Mouse (Mus musculus) left cerebral cortex, postnatal 10 days (tissue): ENCODE data around the gene Akr1c19. TPM values are rescaled to one million over a fixed set of nuclear protein-coding genes. Genes with fewer than 3 reads are reported as not detected.
"Not testable (repeated sequence)": the region's sequence is repeated elsewhere in the genome, so short reads cannot be mapped to it uniquely, and the experiment has no call there.

ENCODE experiments used
- DNase-seq, 2 experiments: peaks; one replicate each; pipeline ENCODE4 v3.0.0; 2021 to 2022; ENCODE audit warnings: low spot score in 2 of 2, mixed read lengths in 1 of 2; ENCODE audit errors: extremely low spot score in 1 of 2
- intact Hi-C: fragments of 180-260 bp; cut with DNase I; formaldehyde crosslinking; loops from one replicate; pipeline ENCODE4 v1.15.1; 2025
- total RNA-seq, 2 experiments: library from RNA; stranded (reverse); gene quantifications; 2 replicates each; pipeline ENCODE4 v1.2.3; 2021

The Akr1c19 gene
- total RNA-seq, 2 experiments from 2014 or later = 0.28 to 0.30 TPM

DNA sequence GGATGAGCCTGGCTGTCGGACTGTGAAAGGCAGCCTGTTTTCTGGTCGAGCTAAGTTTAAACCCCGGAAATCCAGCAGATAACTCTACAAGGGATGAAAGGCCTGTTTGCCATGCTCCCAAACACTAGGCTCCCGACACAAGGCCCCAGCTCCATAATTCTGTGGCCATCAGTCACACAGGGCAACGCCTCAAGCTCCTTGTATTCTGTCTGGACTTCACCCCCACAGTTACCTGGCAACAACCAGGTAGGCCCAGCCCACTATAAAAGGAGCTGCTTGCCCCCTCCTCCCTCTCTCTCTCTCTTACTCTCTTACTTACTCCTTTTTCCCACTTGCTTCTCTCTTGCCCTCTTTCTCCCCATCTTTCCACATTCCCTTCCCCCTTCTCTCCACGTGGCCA, 28.8 kb downstream of the Akr1c19 start:
- intact Hi-C loops = no loop called here
- no peak for DNase-seq

- DNase-seq = no peak
- intact Hi-C loops = no loop called here
Observed at GRCm38 (mm10) chr13:4264612-4265011, 36.1 kb downstream of the Akr1c19 start.

DNA sequence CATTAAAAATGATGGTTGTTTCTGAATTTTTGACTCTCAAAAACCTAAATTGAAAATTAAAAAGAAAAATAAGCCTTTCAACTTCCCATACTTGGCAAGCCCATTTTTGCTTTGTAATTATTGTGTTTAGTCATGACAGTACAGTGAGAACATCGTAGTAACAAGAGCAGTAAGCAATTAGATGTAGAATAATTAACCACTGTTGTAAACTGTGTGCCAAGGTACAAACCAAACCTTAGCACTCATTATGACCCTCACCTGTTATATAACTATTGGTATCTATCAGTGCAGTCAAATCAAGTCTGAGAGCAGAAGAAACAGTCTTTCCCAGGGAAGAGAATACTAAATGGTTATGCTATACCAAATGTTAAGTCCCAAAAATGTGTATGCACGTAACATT, 36.5 kb downstream of the Akr1c19 start:
- intact Hi-C loops = no loop called here
- DNase-seq = no peak

DNA sequence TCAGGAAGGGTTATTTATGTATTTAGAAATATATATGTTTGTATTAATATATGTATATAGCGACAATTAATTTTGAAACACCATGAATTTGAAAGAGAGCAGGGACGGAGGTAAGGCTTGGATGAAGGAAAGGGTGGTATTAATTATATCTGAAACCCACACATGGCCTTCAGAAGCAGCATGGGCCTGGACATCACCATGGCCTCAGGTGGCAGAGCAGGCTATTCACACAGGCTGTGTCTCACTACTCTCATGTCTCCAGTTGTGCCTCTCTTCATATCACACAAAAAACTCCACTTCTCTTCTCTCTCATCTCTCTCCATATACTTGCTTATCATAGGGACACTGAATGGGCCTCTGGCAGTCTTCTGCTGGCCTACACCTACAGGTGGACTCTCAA, 37.0 kb downstream of the Akr1c19 start:
- intact Hi-C loops, DNase-seq: not testable (repeated sequence)

- no peak for DNase-seq
- intact Hi-C loops = no loop called here
Observed at GRCm38 (mm10) chr13:4270860-4271259, 42.4 kb downstream of the Akr1c19 start.

DNA sequence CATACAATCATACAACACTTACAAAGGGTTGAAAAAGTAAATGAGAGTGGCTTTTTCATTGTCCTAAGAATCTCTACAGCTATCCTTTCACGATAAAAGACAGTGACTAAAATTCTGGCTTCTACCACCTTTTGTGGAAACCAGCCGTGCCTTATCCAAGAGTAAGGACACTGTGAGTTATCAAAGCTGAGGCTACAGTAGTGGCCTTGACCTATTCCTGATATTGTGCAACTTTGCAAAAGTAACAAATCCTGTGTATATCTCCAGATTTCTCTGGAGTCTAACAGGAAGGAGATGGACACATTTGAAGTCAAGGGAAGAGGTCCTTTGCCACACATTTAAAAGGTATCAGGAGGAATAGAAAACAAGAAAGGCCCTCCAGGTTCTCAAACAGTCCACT, 49.0 kb downstream of the Akr1c19 start:
- no peak for DNase-seq
- intact Hi-C loops = no loop called here

DNA sequence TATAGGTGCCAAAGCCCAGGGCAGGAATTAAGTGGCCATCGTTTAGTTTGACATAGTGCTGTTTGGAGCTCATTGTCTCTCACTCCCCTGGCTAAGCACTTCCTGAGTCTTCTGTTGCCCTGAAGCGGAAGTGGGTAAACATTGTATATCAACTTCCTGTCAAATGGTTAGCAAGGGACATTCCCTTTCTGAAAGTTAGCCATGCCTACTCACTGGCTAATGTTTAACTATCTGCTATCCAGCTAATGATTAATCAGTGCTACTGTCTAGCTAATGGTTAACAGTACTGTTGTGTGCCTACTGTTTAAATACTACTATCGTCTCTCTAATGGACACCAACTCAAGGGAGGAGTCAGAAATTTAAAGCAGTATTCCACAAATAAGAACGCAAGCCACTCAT, 50.8 kb downstream of the Akr1c19 start, which contains the start of gene Akr1c12:
Gene Akr1c12, minus strand, starts transcription at position 150 of the 400 bp plus-strand sequence.
- no peak for DNase-seq
- intact Hi-C loops = no loop called here

DNA sequence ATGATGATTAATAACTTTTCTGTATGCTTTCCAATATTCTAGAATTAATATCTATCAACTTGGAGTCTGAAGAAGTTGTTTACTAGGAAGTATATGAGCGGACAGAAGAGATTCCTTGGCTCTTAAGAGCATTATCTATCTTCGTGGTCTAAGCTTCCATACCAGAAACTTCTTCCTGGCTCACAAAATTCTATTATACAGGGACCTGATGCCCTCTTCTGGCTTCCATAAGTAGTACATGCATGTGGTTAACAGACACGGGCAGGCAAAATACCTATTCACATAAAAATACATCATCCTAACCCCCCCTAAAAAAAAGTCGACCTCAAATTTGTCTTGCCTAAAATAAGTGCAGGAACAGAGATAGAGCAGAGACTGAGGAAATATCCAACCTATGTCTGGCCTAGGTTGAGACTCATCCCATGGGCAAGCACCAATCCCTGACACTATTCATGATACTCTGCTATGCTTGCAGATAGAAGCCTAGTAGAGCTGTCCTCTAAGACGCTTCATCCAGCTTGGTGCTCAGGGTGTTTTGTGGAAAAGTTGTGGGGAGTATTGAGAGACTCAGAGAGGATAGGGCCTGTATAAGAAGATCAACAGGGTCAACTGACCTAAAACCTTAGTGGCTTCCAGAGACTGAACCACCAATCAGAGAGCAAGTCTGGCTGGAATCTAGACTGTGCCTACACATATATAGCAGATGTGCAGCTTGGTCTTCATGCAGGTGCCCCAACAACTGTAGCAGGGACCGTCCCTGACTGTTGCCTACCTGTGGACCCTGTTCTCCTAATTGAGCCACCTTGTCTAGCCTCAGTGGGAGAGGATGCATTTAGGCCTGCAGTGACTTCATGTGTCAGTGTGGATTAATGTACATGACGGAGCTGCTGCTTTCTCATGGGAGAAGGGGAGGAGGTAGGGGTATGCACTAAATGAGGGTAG, 53.2 kb downstream of the Akr1c19 start:
- DNase-seq = peak; percentile 24 to 59
- intact Hi-C loops = loop anchor here (5.0 kb wide), 4 partner anchors 94 to 269 kb away; no protein-coding TSS in a partner anchor

GRCm38 (mm10) chr13:4296991-4297390, 68.5 kb downstream of the Akr1c19 start:
- intact Hi-C loops = no loop called here
- DNase-seq = no peak

Other genes with a start within 250 kb of the Akr1c19 start
- gene Akr1c14, start 179.7 kb upstream of the Akr1c19 start, total RNA-seq = 1 to 10 TPM; 1.1 to 1.7 TPM
- under 1 TPM; 0.66 to 0.79 TPM for gene Akr1c18, start 78.0 kb upstream of the Akr1c19 start, total RNA-seq
- gene Akr1c13, start 37.5 kb upstream of the Akr1c19 start, total RNA-seq = not detected
- gene Akr1c12, start 50.7 kb downstream of the Akr1c19 start, total RNA-seq = not detected
- not detected for gene Akr1c6, start 205.6 kb downstream of the Akr1c19 start, total RNA-seq